Mouse (Mus musculus): ENCODE measurements around the gene Camkmt.

The Camkmt gene

DNA sequence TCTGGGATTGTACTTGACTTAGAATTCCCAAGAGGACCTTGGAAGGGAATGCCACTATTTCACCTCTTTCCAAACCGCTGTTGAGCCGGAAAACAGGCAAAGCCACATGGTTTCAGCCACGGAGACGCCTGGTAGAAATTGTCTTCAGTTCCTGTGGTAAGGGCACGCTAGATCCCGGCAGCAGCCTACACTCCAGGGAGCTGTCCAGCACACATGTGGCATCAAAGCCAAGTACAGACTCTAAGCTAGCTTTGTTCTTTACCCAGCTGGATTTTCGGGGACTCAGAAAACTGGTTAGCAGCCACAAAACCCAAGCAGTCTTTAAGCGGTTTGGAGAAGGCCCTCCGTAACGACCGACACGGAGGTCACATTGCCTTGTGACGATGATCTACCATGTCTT lies 281.7 kb downstream of the Camkmt start:
- DNase-seq (ENCODE audit: low read depth, low spot score) = peak; percentile 46

DNA sequence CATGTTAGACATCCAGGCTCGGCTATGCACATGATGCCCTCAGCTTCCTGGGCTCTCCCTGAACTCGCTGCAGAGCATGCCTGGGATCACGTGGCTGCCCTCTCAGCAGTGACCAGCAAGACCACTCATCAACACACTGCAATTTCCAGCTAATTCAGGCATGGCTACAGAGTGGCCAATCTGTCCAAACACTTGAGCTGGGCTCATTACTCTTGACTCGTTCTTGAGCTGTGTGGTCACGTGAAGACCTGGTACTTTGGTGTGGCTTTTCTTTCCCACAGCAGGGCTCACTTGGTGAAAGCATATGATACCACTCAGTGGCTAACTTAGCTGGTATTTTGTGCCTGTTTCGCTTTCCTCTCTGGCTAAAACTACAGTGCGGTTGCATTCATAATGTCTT lies 282.2 kb downstream of the Camkmt start:
- no peak for DNase-seq (ENCODE audit: low read depth, low spot score)

DNA sequence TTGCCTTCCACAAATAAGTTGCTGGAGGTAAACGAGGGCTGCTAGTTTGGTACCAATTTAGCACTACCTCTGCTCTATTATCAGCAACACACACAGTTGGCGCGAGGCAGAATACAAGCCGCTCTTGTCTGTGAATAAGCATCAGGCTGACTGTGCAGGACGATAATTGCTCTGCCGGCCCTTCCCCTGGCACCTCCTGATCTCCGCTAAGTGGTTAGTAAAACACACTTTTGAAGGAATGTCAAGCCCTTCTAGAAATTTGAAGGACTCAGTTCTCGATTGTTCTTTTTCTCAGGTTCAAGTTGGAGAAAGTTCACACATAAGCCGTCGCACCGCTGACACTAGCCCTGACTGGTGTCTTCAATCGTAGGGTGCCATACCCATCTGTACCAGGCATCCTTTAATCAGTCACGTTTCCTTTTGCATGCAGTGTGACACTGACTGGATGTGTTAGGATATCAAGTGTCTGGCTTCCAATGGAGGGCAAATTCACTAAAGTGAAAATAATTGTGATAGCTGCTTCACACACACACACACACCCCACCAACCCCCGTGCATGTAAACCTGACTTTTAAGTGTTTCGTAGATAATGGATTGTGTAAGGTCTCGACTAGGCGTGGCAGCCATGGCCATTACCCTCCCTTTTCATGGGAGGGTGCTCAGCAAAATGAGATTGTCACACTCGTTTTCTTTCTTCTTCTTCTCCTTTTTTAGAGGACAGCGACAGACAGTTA lies 283.9 kb downstream of the Camkmt start:
- no peak for DNase-seq (ENCODE audit: low read depth, low spot score)

DNA sequence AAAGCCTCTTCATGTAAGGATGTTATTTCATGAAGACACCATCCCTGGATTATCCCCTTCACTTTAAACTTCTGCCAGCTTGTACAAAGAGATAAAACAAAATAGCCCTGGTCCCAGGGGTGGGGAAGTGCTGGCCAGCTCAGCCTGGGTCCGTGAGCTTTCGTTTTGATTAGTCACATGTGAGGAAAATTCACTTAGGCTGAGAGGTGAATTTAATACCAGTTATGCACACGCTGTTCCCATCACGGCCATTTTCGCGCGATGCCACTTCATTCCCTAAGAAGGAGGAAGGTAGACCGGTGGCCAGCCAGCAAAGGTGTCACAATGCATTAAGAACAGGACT lies 284.5 kb downstream of the Camkmt start:
- DNase-seq (ENCODE audit: low read depth, low spot score) = no peak

DNA sequence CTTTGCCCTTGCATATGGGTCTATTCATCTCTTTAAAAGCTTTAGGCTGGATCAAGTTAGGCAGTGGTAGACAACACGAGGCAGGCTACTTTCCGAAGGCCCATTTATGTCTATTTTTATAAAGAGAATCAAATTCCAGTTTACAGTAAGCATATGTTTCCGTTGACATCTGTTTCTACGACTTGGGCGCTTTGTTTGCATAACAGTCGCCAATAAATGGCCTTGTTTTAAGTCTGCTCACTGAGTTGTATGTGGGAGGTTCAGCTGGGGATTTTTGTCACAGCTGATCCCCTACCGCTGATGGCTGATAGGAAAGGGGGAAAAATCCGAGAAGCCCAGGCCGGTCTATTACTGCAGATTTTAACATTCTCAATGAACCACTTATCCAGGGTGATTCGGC lies 285.2 kb downstream of the Camkmt start:
- no peak for DNase-seq (ENCODE audit: low read depth, low spot score)

DNA sequence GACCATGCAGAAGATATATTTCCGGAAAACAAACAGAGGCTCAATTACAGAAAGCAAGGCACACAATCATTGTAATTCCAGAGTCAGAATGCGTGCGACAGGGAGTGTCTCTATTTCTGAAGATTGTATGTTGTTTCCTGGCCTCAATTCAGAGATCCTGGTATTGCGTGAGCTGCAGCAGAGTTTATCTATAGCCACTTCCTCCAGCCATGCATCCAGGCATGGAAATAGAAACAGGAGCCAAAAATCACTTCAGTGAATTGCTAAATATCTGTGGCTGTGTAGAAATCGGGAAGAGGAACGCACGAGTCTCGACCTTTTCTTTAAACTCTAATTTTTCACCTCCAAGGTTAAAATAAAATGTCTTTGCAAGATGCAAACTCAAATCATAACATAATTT lies 287.1 kb downstream of the Camkmt start:
- no peak for DNase-seq (ENCODE audit: low read depth, low spot score)

DNA sequence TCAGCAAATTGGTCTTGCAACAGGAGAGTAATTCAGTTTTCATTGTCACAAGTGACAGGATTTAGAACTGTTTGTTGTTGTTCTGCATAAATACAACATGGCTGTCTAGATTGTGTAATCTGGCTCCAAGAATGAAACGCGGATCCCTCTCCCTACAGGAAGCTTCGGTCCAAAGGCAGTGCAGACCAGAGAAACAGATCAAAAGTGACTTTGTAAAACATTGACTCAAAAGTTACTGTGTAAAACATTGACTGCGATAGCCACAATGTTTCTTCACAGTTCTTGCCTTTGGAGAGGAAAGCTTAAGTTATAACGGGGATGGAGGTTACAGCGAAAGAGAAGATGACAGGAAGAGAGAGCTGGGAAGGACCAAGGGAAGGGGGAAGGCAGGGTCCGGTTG lies 288.7 kb downstream of the Camkmt start:
- DNase-seq (ENCODE audit: low read depth, low spot score) = no peak

DNA sequence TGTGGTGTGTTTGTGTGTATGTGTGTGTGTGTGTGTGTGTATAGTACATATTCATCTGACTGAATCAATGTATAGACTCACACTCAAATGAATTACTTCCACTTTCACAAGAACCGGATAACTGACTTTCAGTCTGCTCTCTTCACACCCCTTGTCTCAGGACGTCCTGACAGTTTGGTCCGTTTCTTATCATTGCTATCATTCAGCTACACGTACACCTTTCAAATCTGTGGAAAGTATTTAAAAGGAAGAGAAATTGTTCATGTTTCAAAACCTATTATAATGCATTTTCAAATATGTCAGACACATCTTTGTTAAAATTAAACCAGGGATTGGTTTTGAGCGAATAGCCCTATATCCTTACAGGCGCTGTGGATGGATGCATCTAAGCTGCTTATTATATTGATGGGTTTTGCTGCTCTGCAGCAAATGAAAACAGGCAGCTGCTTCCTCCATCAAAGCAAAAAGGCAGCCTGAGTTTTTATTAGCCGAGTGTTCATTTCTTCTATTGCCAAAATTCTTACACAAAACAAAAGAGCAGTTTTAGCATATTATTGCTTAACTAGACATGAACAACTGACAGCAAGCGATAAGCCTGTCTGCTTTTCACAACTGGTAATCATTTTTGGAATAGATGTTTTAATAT lies 291.3 kb downstream of the Camkmt start:
- no peak for DNase-seq (ENCODE audit: low read depth, low spot score)

DNA sequence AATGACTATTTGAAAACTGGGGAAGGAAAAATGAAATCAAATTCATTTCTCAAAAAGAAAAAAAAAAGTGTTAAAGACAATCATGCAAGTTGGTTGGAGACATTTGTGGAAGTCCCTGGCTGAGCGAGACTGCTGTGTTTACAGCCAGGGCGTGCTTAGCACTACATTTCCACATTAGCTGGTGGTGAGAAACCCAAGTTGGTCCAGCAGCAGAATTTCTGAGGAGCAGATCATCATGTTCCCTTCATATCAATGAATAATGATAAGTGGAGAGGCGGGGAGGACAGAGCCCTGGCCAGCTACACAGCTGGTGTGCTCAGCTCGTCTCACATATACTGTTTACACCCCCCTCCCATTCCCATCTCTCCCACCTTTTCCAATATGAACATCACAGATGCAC lies 292.0 kb downstream of the Camkmt start:
- no peak for DNase-seq (ENCODE audit: low read depth, low spot score)

DNA sequence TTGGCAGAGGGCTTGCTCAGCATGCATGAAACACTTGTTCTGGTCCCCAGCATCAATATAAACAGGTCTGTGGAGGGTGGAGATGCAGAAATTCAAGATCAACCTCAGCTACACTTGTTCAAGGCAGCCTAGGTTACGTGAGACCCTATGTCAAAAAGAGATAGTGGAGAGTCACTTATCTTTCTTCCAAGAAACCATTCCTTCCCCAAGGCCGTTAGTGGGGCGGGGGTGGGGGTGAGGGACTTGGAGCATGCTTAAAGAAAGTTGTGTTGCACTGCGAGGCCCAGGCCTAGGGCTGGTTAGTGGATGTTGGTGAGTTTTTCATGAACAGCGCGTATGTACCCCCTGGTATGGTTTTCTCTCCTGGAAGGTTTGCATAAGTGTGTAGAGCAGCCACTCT lies 292.6 kb downstream of the Camkmt start:
- no peak for DNase-seq (ENCODE audit: low read depth, low spot score)

DNA sequence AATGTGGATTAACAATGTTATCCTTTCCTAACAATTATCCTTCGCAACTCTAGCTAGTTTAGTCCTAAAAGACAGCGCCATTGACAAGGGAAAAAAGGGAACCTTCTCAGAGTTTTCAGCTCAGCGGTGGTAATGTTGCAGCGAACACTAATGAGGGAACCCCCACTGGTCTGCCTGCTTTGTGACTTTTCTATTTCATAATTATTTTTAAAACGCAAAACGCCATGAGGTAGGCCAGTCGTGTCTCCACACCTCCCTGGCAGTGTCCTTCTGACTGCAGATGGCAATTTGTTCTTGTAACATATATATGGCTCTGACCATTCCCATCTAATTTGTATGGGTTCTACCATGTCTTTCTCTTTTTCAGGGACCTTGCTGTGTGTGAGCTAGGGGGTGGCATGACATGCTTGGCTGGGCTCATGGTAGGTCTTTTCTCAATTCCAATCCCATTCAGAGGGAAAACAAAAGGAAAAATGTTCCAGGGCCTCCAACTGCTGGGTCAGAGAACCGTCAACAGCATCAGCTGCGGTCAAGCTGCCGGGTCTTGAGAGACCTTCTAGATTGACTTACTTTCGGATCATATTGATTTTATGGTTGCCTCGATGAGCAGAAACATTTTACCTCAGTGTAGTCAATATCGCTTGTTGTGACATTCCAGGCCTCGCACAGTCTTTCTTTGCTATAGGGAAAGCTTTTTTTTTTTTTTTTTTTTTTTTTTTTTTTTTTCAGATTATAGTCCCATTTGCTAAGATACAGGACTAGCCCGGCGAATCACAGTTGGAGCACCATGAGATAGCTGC lies 302.9 kb downstream of the Camkmt start:
- DNase-seq (ENCODE audit: low read depth, low spot score) = no peak

DNA sequence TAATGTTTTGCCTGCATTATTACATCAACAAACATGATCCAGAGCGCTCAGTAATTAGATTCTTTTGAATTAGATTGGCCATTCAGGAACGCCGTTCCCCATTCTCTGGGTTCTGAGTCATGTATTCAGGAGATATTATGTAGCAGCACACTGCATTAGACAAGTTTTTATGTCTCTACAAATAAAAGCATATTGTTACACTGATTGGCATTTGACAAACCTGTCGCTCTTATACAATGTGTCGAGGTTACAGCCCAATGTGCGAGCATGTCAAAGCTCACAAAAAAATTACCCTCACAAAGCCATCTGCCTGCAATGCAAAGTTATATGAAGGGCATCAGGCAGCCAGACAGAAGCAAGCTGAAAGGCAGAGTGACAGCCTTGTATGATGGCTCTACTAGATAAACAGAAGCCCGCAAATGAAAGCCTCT lies 303.6 kb downstream of the Camkmt start:
- DNase-seq (ENCODE audit: low read depth, low spot score) = no peak

DNA sequence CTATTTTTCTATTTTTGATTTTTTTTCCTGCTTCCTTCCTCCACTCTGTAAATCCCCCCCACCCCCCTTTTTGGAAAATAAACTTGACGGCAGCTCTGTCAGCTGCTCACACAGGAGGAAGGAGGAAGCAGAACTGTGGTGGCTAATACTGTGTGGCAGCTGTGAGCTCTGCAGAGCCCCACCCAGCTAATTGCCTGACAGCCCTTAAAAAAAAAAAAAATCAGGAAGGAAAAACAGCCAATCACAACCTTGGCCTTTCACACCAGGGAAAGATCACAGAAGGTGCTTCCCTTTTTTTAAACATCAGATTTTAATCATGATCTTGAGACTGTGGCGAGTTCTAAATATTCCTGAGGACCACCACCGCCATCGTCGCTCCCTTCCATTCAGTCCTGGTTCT lies 305.1 kb downstream of the Camkmt start:
- no peak for DNase-seq (ENCODE audit: low read depth, low spot score)

DNA sequence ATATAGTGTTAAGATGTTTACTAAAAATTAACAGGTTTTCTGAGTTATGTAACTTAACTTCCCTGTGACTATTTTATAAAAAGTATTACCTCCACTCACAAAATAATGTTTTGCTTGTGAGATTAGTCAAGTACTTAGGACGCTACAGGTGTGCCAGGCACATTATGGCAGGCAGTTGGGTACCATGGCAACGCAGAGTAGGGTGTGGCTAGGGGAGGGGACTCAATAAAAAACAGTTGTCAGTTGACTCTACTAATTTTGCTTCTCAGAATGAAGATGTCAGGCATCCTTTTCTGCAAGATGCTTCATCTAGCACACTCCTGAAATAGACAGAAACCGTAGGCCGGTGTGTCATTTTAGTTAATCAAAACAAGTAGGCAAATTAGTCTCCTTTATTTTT lies 310.4 kb downstream of the Camkmt start:
- DNase-seq (ENCODE audit: low read depth, low spot score) = no peak

DNA sequence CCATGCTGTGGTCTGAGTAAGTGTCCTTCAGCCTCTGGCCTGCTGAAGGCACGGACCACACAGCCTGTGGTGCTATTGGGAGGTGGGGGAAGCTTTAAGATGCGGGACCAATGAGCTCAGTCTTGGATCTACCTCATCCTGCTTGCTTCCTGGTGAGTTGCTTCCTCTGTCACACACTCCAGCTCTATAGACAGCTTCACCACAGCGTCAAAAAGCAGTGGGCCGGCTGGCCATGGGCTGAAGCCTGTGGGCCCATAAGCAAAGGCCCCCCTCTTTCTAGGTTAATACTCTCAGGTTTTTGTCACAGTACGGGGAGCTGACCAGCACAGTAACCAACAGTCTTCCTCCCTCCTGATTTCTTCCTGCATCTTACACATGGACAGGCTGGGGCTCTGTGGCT lies 314.8 kb downstream of the Camkmt start:
- DNase-seq (ENCODE audit: low read depth, low spot score) = no peak

DNA sequence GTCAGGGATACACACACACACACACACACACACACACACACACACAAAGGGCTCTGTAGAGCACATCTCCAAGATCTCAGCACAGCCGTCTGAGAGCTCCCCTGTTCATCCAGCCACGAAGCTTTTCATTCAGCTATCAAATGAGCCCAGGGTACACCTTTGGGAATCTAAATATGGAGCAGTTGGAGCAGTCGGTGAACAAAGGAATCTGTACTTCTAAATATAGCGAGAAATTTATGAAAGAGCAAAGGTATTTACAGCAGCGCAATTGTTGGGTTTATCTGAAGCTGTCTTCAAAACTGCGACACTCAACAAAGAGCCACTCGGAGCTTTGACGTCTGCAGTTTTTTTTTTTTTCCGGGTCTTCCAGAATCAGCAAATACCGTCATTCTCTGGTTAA lies 315.8 kb downstream of the Camkmt start:
- DNase-seq (ENCODE audit: low read depth, low spot score) = no peak

DNA sequence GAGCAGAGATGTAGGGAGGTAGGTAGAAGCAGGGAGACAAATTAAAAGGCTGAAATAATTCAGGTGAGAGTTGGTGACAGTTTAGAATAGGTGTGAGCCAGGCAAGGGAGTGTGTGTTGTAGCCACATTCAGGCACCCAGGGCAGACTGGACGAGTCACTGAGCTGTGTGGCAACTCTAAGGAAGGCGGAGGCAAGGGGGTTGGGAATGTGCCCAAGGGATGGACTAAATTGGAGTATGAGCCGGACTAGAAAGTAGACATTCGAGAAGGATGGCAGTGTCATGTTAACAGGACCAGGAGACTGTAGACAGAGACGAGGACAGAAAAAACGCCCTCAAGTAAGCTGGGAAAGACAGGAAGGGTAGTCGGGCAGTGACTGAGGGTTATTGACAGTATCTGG lies 338.5 kb downstream of the Camkmt start:
- no peak for DNase-seq (ENCODE audit: low read depth, low spot score)

DNA sequence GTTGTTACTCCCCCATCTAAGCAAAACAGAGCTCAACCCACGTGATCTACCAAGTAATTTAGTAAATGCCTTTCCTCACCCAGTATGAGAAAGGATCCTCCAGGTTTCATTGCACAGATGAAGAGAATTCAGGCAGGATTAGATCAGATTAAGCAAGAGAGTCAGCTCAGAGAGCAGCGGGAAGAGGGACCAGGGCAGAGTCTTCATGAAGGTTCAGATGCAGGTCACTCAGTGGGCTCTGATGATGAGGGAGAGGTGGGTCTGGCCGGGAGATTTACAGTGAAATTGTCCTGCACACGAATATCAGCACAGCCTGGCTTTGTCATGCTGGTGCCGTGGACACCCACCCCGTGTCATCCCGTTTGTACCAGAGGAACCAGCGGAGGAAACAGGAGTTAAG lies 342.6 kb downstream of the Camkmt start:
- no peak for DNase-seq (ENCODE audit: low read depth, low spot score)

DNA sequence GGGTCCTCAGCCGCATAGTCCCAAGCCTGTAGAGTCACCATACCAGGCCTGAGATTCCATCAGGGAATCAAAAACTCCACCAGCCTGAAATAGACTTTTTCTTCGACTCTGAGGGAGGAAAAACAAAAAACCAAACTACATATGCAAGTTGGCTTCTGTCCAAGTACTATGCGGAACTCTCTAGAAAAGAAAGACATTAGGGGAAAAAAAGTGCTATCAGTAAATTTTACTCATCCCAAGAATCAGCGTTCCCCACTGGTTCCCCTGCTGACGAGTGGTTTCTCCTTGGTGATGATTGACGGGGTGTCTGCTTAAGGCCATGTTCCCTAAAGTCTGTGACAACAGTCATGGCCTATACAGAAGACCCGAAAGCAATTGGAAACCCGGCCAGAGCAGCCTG lies 352.7 kb downstream of the Camkmt start:
- no peak for DNase-seq (ENCODE audit: low read depth, low spot score)

DNA sequence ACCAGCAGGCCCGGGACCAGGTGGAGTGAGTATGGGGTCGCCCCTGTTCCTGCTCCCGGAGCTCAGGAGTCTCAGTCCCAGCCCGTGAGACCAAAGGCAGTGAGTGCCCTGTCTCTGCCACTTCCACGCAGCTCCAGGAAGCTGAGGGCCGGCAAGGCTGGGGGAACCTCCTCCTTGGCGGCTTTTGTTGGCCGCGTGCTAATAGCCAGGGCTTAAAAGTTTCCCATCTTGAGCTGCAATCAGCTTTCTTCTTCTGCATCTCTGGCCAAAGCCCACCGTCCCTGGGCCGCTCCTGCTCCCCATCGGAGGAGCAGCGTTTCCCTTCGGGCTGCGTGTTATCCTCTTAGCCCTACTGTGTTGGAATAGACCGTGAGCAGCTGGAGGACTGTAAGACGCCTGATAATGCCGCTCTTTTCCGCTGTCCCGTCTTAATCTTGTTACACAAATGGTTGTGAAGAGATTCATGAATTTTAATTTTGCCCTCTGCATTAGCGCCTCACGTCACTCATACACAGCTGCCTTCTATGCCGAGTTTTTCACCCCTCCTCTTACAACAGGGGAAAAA lies 364.1 kb downstream of the Camkmt start:
- DNase-seq (ENCODE audit: low read depth, low spot score) = peak; percentile 12

DNA sequence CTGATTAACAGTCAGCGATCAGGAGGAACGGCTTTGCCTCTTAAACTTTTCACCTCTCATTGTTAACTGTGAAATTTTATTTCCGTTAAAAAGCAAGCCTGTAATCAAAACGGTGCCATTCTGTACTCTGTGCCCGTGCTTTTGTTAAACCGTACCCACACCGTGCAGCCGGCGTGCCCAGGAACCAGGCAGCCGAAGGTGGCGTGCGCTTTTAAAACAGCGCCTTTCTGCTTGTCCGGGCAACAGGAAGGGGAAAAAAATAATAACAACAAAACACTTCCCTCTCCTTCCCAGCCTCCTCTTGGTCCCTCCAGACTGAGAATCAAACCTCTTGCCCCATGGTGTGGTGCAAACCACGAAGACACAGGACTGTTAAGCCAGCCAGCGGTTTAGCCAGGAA lies 364.7 kb downstream of the Camkmt start:
- DNase-seq (ENCODE audit: low read depth, low spot score) = no peak

DNA sequence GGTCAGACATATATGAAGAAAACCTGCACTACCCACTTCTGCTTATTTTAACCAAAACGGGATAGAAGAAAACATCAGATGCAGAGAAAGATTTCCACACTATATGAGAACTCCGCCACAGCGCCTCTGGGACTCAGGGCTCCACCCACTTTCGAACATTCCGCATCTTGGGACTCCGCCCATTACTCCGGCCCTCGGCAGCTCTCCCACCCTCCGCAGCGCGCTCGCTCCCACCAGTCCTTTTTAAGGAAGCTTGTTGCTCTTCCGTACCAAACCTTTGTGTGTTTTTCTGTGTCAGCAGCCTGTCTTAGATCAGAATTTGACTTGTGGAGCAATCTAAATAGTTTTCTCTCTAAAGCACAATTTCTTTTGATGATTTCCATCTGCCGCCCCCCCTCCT lies 367.7 kb downstream of the Camkmt start:
- DNase-seq (ENCODE audit: low read depth, low spot score) = peak; percentile 49

DNA sequence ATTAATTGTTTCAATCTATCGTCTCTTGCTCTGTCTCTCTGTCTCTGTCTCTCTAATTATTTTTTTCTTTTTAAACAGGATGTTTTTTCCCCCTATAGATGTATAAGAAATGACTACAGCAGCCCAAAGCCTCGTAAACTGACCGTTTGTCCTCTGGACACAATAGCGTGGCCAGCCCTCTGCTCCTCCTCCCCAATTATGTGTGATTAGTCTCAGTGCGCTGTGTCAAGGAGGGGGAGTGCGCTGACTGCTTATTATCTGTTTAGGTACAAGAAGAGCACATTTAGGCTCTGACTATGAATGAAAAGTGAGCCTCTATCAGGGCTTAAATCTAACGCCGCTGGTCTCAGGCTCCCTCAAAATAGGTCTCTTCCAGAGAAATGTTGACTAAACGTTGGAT lies 368.2 kb downstream of the Camkmt start:
- DNase-seq (ENCODE audit: low read depth, low spot score) = no peak
